Mouse (Mus musculus) embryonic stem cell, embryonic (primary cell): ENCODE measurements around the gene Gm10491.

Experiments used
- CTCF ChIA-PET, 4 experiments: fragments of 300-600 bp in 2 of 4; fragments of 350-600 bp in 2 of 4; sonication (Branson Sonifier 250); formaldehyde crosslinking; loops; one replicate each; lab custom pipeline; 2022; ENCODE audit warnings: inconsistent platforms in 2 of 4; lab: Charles Lee
- POLR2A ChIA-PET, 4 experiments: fragments of 300-600 bp in 2 of 4; fragments of 350-600 bp in 2 of 4; sonication (Branson Sonifier 250); formaldehyde crosslinking; loops; one replicate each; lab custom pipeline; 2022; ENCODE audit warnings: antibody characterized with exemption in 4 of 4, inconsistent platforms in 1 of 4; lab: Charles Lee

Gm10491 gene

DNA sequence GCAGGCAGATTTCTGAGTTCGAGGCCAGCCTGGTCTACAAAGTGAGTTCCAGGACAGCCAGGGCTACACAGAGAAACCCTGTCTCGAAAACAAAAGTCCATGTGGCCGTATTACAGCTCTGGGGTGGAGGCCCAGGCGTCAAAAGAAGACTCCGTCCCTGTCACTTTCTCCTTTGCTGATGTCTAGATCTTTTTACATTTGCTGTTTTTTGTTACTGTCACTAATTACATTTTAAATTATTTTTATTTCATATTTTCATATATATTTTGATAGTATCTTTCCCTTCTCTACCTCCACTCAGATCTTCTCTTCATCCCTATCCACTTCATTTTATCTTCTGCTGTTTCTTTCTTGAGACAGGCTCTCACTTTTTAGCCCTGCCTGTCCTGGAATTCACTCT is at the start of gene Gm10491:
Gm10491 (minus strand) TSS at position 101 of the 400 bp plus-strand sequence.
- ChIA-PET POLR2A (no interaction called here), CTCF (no interaction called here)

- CTCF ChIA-PET: interaction anchor here in 1 of 4 experiments (1.6 kb wide), 1 partner anchor 13 kb away, joined by 5 read pairs; no protein-coding TSS in a partner anchor
- POLR2A ChIA-PET: interaction anchor here in 3 of 4 experiments (0.6 to 2.8 kb wide), 4 partner anchors 12 to 124 kb away, joined by 3 to 11 read pairs (median 7); partner anchors contain the start of gene Suv39h1 (in 1 of the 3)
Observed at GRCm38 (mm10) chrX:7950091-7950490, 42.5 kb upstream of the Gm10491 start.

DNA sequence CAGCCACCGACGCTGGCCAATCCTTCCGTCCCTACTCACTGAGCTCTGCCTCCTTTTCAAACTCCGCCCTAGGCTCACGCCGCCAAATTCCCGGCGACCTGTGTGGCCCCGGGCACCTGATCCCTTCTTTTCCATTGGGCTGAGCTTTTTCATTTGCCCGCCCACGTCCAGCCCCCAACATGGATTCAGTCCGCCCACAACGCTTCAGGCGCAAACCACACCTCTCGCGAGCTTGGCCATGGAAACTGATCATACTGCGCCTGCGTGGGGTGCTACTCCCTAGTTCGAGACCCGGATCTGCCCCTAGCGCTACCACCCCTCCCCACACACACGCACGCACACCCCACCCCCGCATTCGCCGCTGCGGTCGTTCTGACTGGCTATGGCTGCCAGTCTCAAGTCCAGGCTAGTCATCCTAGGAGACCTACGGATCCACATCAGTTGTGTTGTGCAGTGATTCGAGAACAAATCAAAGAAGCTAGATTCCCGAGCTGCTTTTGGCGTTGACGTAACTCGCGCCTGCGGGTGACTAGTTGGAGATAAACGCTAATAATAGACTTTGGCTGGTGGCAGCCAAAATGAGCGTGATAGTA is 40.4 kb upstream of the Gm10491 start:
- ChIA-PET CTCF (interaction anchor here (0.5 to 1.5 kb wide), 14 partner anchors 11 to 309 kb away, joined by 3 to 14 read pairs (median 4); partner anchors contain the start of gene Suv39h1 (in 1 of the 4)), POLR2A (interaction anchor here in 3 of 4 experiments (0.5 to 3.0 kb wide), 79 partner anchors 9 to 375 kb away, joined by 3 to 69 read pairs (median 4); partner anchors contain the start of genes Eras (in 3 of the 3), Gm45208 (in 2 of the 3), Rbm3 (in 2 of the 3) and Suv39h1 (in 2 of the 3))

- POLR2A ChIA-PET: interaction anchor here in 3 of 4 experiments (0.5 to 3.0 kb wide), 79 partner anchors 10 to 305 kb away, joined by 3 to 69 read pairs (median 4); partner anchors contain the start of genes Eras (in 3 of the 3), Gm45208 (in 2 of the 3), Rbm3 (in 2 of the 3) and Suv39h1 (in 2 of the 3)
- CTCF ChIA-PET: interaction anchor here (0.5 to 1.5 kb wide), 13 partner anchors 10 to 309 kb away, joined by 3 to 14 read pairs (median 5); partner anchors contain the start of gene Suv39h1 (in 1 of the 4)
Observed at GRCm38 (mm10) chrX:7947108-7947899, 39.7 kb upstream of the Gm10491 start, which contains the start of gene Hdac6. Gene Hdac6, minus strand, starts transcription at chrX:7947889.

- CTCF ChIA-PET: interaction anchor here in 1 of 4 experiments (0.6 kb wide), 1 partner anchor 15 kb away, joined by 3 read pairs; no protein-coding TSS in a partner anchor
Observed at GRCm38 (mm10) chrX:7945618-7946017, 38.0 kb upstream of the Gm10491 start.

GRCm38 (mm10) chrX:7937667-7938066 is 30.0 kb upstream of the Gm10491 start:
- ChIA-PET POLR2A (interaction anchor here in 2 of 4 experiments (1.0 to 2.9 kb wide), 9 partner anchors 8 to 71 kb away, joined by 3 to 19 read pairs (median 5); partner anchors contain the start of genes Eras (in 2 of the 2) and Hdac6 (in 2 of the 2)), CTCF (interaction anchor here in 3 of 4 experiments (0.6 to 1.9 kb wide), 10 partner anchors 9 to 184 kb away, joined by 3 to 16 read pairs (median 5); partner anchors contain the start of genes Eras (in 1 of the 3) and Hdac6 (in 1 of the 3))

More at GRCm38 (mm10) chrX:7945618-7946017, 38.0 kb upstream of the Gm10491 start:
- POLR2A ChIA-PET: interaction anchor here in 3 of 4 experiments (0.8 to 1.5 kb wide), 9 partner anchors 9 to 107 kb away, joined by 3 to 6 read pairs (median 3); partner anchors contain the start of gene Eras (in 2 of the 3)

- ChIA-PET CTCF (interaction anchor here (0.5 to 1.9 kb wide), 17 partner anchors 8 to 184 kb away, joined by 3 to 16 read pairs (median 5); partner anchors contain the start of genes Hdac6 (in 2 of the 4) and Eras (in 1 of the 4)), POLR2A (interaction anchor here in 3 of 4 experiments (0.5 to 2.9 kb wide), 10 partner anchors 9 to 72 kb away, joined by 3 to 19 read pairs (median 4); partner anchors contain the start of genes Eras (in 2 of the 3) and Hdac6 (in 2 of the 3))
Observed at GRCm38 (mm10) chrX:7936874-7937273, 29.2 kb upstream of the Gm10491 start.

DNA sequence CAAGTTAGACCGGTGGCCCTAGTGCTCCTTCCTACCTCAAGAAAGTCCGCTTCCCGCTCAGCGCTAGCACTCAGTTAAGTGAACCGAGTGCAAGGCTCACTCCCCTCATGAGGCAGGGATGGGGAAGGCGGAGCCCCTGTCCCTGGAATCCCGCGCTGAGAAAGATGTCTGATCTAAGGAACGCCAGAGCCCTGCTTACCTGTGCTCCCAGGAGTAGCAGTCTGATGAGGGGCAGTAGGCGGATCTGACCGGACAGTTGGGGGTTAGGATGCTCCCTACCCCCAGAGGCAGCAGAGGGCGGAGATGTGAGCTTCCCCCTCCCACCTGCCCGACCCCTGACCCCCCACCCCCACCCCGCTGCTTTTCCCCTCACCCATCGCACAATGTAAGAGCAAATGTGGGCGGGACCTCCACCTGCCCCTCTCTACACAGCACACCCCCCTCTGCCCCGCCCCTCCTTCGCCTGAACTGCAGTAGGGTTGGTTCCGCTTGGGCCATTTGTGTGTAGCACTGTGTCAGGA is 20.7 kb upstream of the Gm10491 start, which contains the start of gene Eras:
Eras (minus strand) TSS at position 338 of the 521 bp plus-strand sequence.
- ChIA-PET POLR2A (interaction anchor here in 3 of 4 experiments (0.7 to 9.3 kb wide), 24 partner anchors 9 to 217 kb away, joined by 3 to 69 read pairs (median 5); partner anchors contain the start of genes Hdac6 (in 3 of the 3), Otud5 (in 1 of the 3) and Rbm3 (in 1 of the 3)), CTCF (interaction anchor here in 2 of 4 experiments (1.0 to 1.5 kb wide), 3 partner anchors 9 to 87 kb away, joined by 3 read pairs; no protein-coding TSS in a partner anchor)

- ChIA-PET POLR2A (interaction anchor here (0.6 to 9.3 kb wide), 29 partner anchors 9 to 234 kb away, joined by 3 to 69 read pairs (median 4); partner anchors contain the start of genes Hdac6 (in 3 of the 4), Otud5 (in 1 of the 4) and Rbm3 (in 1 of the 4)), CTCF (interaction anchor here (0.6 to 1.4 kb wide), 6 partner anchors 9 to 95 kb away, joined by 3 to 16 read pairs (median 3); no protein-coding TSS in a partner anchor)
Observed at GRCm38 (mm10) chrX:7927116-7927515, 19.5 kb upstream of the Gm10491 start.

DNA sequence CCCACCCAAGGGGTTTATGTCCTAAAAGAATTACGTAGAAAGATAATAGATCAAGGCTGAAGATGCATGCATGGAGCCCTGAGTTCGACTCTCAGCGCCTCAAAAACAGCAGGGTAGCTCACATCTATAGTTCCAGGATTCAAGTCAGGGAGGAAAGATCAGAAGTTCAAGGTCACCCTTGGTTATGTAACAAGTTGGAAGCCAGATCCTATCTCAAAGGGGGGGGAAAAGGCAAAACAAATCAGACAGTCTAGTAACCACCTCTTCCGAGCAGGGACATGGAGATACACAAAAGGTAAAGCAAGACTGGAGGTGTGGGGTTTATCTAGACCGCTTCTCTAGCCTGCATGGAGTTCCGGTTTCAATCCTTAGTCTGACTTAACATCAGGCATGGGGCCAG is 18.6 kb upstream of the Gm10491 start:
- ChIA-PET CTCF (interaction anchor here in 3 of 4 experiments (1.1 to 1.8 kb wide), 3 partner anchors 76 to 93 kb away, joined by 3 to 6 read pairs (median 3); no protein-coding TSS in a partner anchor), POLR2A (interaction anchor here in 2 of 4 experiments (0.6 to 9.3 kb wide), 11 partner anchors 11 to 126 kb away, joined by 3 to 69 read pairs (median 6); partner anchors contain the start of genes Hdac6 (in 2 of the 2) and Otud5 (in 1 of the 2))

DNA sequence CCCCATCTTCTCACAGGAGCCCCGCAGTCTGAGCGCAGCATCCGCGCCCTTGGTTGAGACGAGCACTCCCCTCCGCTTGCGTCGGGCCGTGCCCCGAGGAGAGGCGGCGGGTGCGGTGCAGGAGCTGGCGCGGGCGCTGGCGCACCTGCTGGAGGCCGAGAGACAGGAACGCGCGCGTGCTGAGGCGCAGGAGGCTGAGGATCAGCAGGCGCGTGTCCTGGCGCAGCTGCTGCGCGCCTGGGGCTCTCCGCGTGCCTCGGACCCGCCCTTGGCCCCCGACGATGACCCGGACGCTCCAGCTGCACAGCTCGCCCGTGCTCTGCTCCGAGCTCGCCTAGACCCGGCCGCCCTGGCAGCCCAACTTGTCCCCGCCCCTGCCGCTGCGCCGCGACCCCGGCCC is 14.4 kb upstream of the Gm10491 start:
- CTCF ChIA-PET: interaction anchor here in 1 of 4 experiments (1.1 kb wide), 1 partner anchor 96 kb away, joined by 4 read pairs; the partner anchor contains the start of gene Glod5
- POLR2A ChIA-PET: interaction anchor here in 3 of 4 experiments (0.7 to 3.6 kb wide), 13 partner anchors 9 to 134 kb away, joined by 3 to 17 read pairs (median 4); partner anchors contain the start of gene Hdac6 (in 3 of the 3)

- ChIA-PET CTCF (interaction anchor here in 1 of 4 experiments (1.0 kb wide), 1 partner anchor 97 kb away, joined by 3 read pairs; no protein-coding TSS in a partner anchor), POLR2A (interaction anchor here in 3 of 4 experiments (0.7 to 3.6 kb wide), 7 partner anchors 59 to 235 kb away, joined by 3 to 17 read pairs (median 3); no protein-coding TSS in a partner anchor)
Observed at GRCm38 (mm10) chrX:7919601-7920383, 12.2 kb upstream of the Gm10491 start, which contains the start of gene Pcsk1n. Gene Pcsk1n, plus strand, starts transcription at chrX:7919822.

DNA sequence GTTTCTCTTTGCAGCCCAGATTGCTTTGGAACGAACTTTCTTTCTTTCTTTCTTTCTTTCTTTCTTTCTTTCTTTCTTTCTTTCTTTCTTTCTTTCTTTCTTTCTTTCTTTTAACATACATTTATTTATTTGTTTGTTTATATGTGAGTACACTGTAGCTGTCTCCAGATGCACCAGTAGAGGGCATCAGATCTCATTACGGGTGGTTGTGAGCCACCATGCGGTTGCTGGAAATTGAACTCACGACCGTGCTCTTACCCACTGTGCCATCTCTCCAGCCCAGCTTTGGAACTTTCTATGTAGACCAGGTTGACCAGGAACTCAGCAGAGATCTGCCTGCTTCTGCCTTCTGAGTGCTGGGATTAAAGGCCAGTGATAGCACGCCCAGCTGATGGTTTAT is 10.3 kb upstream of the Gm10491 start:
- POLR2A ChIA-PET: interaction anchor here in 2 of 4 experiments (1.3 to 1.8 kb wide), 4 partner anchors 10 to 99 kb away, joined by 4 to 5 read pairs (median 4); partner anchors contain the start of genes Eras (in 1 of the 2) and Hdac6 (in 1 of the 2)

DNA sequence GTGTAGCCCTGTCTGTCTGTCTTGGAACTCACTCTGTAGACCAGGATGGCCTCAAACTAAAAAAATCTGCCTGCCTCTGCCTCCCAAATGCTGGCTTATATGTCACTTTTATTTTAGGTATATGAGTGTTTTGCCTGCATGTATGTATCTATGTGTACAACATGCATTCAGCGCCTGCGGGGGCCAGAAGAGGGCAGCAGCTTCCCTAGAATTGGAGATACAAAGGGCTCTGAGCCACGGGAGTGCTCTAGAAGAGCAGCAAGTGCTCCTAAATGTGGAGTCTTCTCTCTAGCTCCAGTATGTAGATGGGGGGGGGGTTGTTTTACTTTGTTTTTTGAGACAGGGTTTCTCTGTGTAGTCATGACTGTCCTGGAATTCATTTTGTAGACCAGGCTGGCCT is 8.0 kb upstream of the Gm10491 start:
- ChIA-PET POLR2A (interaction anchor here in 1 of 4 experiments (0.6 kb wide), 1 partner anchor 11 kb away, joined by 3 read pairs; no protein-coding TSS in a partner anchor), CTCF (interaction anchor here in 1 of 4 experiments (0.6 to 0.7 kb wide), 3 partner anchors 21 to 1503 kb away, joined by 6 to 10 read pairs (median 6); no protein-coding TSS in a partner anchor)

More for the DNA sequence above, 10.3 kb upstream of the Gm10491 start:
- CTCF ChIA-PET: interaction anchor here (0.7 to 3.1 kb wide), 10 partner anchors 30 to 247 kb away, joined by 3 to 24 read pairs (median 6); partner anchors contain the start of genes Glod5 (in 1 of the 4) and Hdac6 (in 1 of the 4)

DNA sequence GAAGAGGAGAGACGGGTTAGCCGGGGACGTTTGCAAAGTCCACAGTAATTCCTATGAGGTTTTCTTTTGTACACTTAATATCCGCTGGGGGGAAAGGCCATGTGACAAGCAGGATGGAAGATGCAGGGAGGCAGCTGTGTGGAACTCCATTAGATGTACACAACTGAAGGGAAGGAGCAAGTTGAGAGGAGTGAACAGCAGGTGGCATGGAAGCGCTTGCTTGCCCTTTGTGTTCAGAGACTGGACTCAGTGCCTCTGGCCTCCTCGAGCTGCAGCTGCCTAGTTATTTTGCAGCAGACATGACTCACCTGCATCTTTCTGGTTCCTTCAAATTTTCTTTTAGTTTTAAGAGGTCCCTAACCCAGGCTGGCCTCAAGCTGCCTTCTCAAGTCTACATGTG is 2.8 kb upstream of the Gm10491 start:
- ChIA-PET CTCF (interaction anchor here in 1 of 4 experiments (0.6 kb wide), 1 partner anchor 102 kb away, joined by 3 read pairs; no protein-coding TSS in a partner anchor), POLR2A (interaction anchor here in 3 of 4 experiments (0.5 to 1.7 kb wide), 6 partner anchors 37 to 171 kb away, joined by 3 to 6 read pairs (median 4); partner anchors contain the start of gene Hdac6 (in 1 of the 3))
